Mouse (Mus musculus) intestine, embryonic 15.5 days (tissue): ENCODE measurements around the gene Ldlrap1. TPM values are rescaled to one million over a fixed set of nuclear protein-coding genes. Genes with fewer than 3 reads are reported as not detected.

ENCODE experiments used
- ATAC-seq: fragments of 200-750 bp; cut with Nextera tagmentation; 2 replicates; pipeline ENCODE4 v1.8.0; 2017; ENCODE audit warnings: moderate TSS enrichment, moderate library complexity
- H3K27ac ChIP-seq: fragments of 300-500 bp; sonication (generic); 2 replicates; pipeline ENCODE4 v1.5.1; 2015; ENCODE audit warnings: mild to moderate bottlenecking, inconsistent platforms
- H3K27me3 ChIP-seq: fragments of 300-500 bp; sonication (generic); replicated peaks from 2 replicates; pipeline ENCODE4 v1.6.1; 2015; ENCODE audit warnings: inconsistent platforms
- H3K36me3 ChIP-seq: fragments of 300-500 bp; sonication (generic); 2 replicates; pipeline ENCODE4 v1.6.1; 2015; ENCODE audit warnings: inconsistent platforms
- H3K4me1 ChIP-seq: fragments of 300-500 bp; sonication (generic); replicated peaks from 2 replicates; pipeline ENCODE4 v1.6.1; 2015; ENCODE audit warnings: inconsistent platforms
- H3K4me2 ChIP-seq: fragments of 300-500 bp; sonication (generic); replicated peaks from 2 replicates; pipeline ENCODE4 v1.6.1; 2015; ENCODE audit warnings: mild to moderate bottlenecking, inconsistent platforms
- H3K4me3 ChIP-seq: fragments of 300-500 bp; sonication (generic); replicated peaks from 2 replicates; pipeline ENCODE4 v1.5.1; 2015; ENCODE audit warnings: inconsistent platforms
- H3K9ac ChIP-seq: fragments of 300-500 bp; sonication (generic); 2 replicates; pipeline ENCODE4 v1.6.1; 2015; ENCODE audit warnings: inconsistent platforms
- H3K9me3 ChIP-seq: fragments of 300-500 bp; sonication (generic); 2 replicates; pipeline ENCODE4 v1.6.1; 2016; ENCODE audit warnings: inconsistent platforms
- WGBS: fragments of 180-500 bp; shearing (Covaris S2); methylation state at CpG from one replicate; pipeline ENCODE4 v1.1.7; 2015; 5-methylcytosine and 5-hydroxymethylcytosine counted together
- polyA plus RNA-seq: library from polyadenylated mRNA; unstranded; fragments of >200 nt; fragmentation: Nextera tagmentation; extraction: Ambion mirVana; gene quantifications from 2 replicates; pipeline ENCODE4 v1.2.1, GENCODE M21; 2015

Gene Ldlrap1
- polyA plus RNA-seq, 1 experiment from 2014 or later, result 18.6 TPM

DNA sequence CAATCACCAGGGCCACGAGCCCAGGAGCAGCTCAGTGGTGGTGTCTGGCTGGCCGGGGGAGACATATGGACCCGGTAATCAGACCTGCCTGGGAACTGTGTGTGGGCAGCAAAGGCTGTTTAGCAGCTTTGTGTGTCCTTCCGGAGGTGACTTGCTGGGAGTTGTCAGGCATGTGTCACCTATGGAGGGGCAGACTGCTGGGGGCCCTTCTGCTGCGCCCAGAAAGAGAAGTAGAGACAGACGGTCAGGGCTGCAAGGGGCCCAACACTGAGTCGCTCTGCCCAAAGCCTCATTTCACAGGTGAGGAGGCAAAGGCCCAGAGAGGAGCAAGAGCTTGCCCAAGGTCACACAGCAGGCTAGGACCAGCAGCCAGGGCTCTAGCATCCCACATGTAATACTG lies 2.1 kb upstream of the Ldlrap1 start:
- Histone ChIP-seq H3K9ac (no peak overlapping the region), H3K36me3 (no peaks in the 10 kb centered on the region), H3K9me3 (no peaks in the 10 kb centered on the region), H3K4me2 (no peak overlapping the region), H3K27ac (no peak overlapping the region), H3K4me3 (no peak overlapping the region), H3K4me1 (peaks cover 22% of the 10 kb centered on the region; the same call in 1 of the 2 replicates), H3K27me3 (no peaks in the 10 kb centered on the region)
- no peak for ATAC-seq
- WGBS, result 70% methylated on average over 7 of the region's 7 CpGs

DNA sequence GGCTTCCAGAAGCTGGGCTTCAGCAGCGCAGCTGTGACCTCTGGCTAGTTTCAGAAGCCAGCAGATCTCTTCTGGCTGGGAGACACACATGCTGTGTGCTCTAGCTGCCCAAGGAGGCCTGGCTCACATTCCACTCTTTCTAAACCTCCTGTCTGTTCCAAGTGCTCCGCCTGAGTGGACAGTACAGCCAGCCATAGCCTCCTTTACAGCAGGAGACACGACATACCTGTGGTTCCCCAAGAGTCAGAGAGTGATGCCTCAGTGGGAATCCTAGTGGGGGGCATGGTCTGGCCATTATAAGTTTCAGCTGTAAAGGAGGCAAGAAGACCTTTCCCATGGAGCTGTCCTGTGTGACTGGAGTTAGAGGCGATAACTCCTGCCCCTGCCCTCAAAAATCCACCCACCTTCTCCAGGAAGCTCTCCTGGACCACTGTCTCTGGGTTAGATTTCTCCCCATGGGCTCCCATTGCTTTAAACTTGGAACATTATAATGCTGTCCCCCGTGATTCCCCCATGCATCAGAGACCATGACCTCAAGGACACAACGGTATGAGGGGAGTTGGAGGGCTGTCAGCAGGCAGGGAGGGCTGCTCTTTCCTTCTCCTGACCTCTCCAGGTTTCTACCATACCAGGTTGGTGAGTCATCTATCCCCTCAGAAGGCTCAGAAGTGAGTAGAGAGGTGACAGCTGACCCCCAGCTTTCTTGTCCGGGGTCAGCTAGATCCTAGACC lies 1.4 kb upstream of the Ldlrap1 start:
- no peaks in the 10 kb centered on the region for H3K9me3 ChIP-seq
- ATAC-seq, result no peak
- 65% methylated on average over 7 of the region's 7 CpGs for WGBS
- H3K4me1 ChIP-seq, result peaks cover 25% of the 10 kb centered on the region
- H3K27me3 ChIP-seq, result no peaks in the 10 kb centered on the region
- no peak overlapping the region for H3K4me2 ChIP-seq
- no peaks in the 10 kb centered on the region for H3K36me3 ChIP-seq
- no peak overlapping the region for H3K27ac ChIP-seq
- H3K4me3 ChIP-seq, result no peak overlapping the region
- no peak overlapping the region for H3K9ac ChIP-seq

DNA sequence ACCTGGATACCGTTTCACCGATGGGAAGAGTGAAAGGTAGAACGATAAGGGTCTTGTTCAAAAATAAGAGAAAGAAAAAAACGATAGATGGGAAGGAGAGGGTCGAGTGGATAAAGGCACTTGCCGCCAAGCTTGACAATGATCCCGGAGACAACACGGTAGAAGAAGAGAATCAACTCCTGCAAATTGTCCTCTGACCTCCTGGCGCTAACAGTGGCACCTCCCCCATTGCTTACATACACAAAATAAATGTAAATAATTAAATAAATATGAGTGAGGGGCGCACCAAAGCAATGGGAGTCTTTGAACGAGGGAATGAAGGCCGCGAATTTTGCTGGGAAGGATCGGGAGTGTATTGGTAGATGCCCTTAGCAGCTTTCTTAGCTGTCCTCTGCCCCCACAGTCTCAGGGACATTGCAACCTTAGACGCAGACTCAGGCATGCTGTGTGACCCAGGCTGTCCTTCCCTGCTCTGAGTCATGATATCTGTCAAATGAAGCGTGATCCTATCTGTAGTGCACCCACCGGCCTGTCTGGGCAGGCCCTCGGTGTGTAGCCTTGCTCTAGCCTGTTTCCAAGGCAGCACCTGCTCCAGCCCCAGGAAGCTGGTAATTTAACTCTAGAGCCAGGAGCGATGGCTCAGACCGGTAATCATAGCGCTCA lies 533 bp upstream of the Ldlrap1 start:
- Histone ChIP-seq H3K27me3 (no peaks in the 10 kb centered on the region), H3K4me2 (peak overlapping the region; percentile 96), H3K4me3 (peak overlapping the region; percentile 69), H3K9me3 (no peaks in the 10 kb centered on the region), H3K36me3 (no peaks in the 10 kb centered on the region), H3K9ac (peak overlapping the region; percentile 45; the same call in 1 of the 2 replicates), H3K27ac (no peak overlapping the region), H3K4me1 (peaks cover 30% of the 10 kb centered on the region)
- WGBS, result 14% methylated on average over 21 of the region's 21 CpGs
- ATAC-seq, result no peak

DNA sequence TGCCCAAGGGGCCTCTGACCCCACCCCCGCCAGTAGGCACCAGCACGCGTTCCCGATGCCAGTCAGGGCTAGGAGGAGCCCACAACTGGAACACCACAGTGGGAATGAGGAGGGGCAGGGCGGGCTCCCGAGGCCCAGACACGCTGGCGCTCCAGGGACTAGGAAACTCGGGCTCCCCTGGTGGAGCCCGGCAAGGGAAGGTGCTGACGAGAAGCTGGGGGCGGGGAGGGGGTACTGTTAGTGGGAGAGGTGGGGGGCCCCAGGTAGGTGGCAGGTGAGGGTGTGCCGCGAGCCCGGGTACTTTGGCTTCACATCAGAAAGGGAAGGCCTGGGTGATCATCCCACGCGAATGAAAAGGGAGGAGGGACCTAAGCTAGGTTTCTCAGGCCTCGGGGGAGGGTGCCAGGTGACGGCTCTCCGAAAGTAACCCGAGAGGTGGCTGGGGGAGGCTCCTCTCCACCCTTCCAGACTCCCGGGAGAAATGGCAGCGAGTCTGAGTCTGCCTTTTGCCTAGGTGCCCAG lies 859 bp downstream of the Ldlrap1 start:
- H3K4me2 ChIP-seq, result peak overlapping the region; percentile 96
- peak overlapping the region; percentile 55 for H3K27ac ChIP-seq
- H3K36me3 ChIP-seq, result no peaks in the 10 kb centered on the region
- peak overlapping the region; percentile 76 for H3K9ac ChIP-seq
- H3K27me3 ChIP-seq, result no peaks in the 10 kb centered on the region
- peak; percentile 50 for ATAC-seq
- H3K4me1 ChIP-seq, result peaks cover 28% of the 10 kb centered on the region
- WGBS, result 2% methylated on average over 23 of the region's 23 CpGs
- peak overlapping the region; percentile 69 for H3K4me3 ChIP-seq
- H3K9me3 ChIP-seq, result no peaks in the 10 kb centered on the region

DNA sequence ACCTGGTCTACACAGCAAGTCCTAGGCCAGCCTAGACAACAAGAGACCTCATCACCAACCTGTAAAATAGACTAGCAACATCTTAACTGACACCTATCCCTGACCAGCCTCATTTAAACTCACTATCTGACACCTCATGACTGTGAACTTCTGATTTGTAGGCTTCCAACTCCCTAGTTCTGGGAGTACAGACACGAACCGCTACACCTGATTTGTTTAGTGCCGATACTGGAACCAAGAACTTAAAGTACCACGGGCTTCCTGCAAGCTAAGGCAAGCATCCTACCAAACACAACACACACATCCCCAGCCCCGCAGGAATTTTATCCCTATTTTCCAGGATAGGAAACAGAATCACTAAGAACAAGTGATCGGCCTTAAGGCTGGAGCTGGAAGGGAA lies 1.5 kb downstream of the Ldlrap1 start:
- Histone ChIP-seq H3K4me2 (peak overlapping the region; percentile 96), H3K9ac (no peak overlapping the region), H3K4me1 (peaks cover 28% of the 10 kb centered on the region), H3K4me3 (peak overlapping the region; percentile 69; the same call in 1 of the 2 replicates), H3K27ac (no peak overlapping the region), H3K36me3 (no peaks in the 10 kb centered on the region), H3K9me3 (no peaks in the 10 kb centered on the region), H3K27me3 (no peaks in the 10 kb centered on the region)
- no peak for ATAC-seq
- 73% methylated on average over 6 of the region's 6 CpGs for WGBS

DNA sequence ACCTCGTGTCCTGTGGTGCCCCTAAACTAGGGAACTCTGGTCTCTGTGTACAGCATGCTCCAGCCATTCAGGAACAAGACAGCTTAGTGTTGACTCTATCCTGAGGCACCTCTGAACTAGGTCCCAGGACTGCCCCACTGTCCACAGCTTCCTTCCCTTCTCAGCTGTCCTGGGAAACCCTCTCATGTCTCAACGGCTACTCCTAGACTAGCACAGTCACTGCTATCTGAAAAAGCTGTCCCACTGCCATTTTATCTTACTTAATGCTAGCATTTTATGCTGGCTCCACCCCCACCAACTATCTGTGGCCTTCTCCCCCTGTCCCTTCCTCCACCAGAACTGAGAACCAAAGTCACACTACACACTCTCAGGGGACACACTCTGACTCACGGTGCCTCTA lies 3.5 kb downstream of the Ldlrap1 start:
- 56% methylated on average over 3 of the region's 3 CpGs for WGBS
- ATAC-seq, result no peak

DNA sequence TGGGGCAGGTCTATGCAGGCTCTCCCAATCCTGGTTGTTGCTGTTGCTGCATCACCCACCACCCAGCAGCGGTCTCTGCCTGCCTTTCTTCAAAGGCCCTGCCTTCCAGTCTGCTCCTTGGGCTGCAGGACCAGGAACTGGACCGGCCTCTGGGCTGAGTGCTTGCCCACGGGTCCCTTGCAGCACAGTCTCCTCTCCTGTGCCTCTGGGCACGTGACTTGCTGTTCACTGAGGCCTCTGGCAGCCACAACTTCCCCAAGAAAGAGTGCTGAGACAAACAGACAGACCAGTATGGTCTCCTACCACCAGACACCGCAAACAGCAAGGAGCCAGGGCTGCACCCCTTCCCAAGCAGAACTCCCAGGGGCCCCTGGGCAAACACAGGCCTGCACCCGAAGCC lies 5.5 kb downstream of the Ldlrap1 start:
- Histone ChIP-seq H3K4me1 (peaks cover 48% of the 10 kb centered on the region), H3K4me2 (0 out of 2 replicates have a peak overlapping the region, but pooled peaks have one; percentile 4), H3K27ac (no peak overlapping the region; the same call in 1 of the 2 replicates), H3K36me3 (no peaks in the 10 kb centered on the region), H3K9ac (no peak overlapping the region), H3K9me3 (no peaks in the 10 kb centered on the region), H3K4me3 (no peak overlapping the region), H3K27me3 (no peaks in the 10 kb centered on the region)
- ATAC-seq, result no peak
- WGBS, result 71% methylated on average over 6 of the region's 6 CpGs

More for the DNA sequence above, 3.5 kb downstream of the Ldlrap1 start:
- H3K27ac ChIP-seq, result 0 out of 2 replicates have a peak overlapping the region, but pooled peaks have one; percentile 9
- no peaks in the 10 kb centered on the region for H3K27me3 ChIP-seq
- H3K4me2 ChIP-seq, result no peak overlapping the region
- H3K9ac ChIP-seq, result no peak overlapping the region
- H3K36me3 ChIP-seq, result no peaks in the 10 kb centered on the region
- no peak overlapping the region for H3K4me3 ChIP-seq
- no peaks in the 10 kb centered on the region for H3K9me3 ChIP-seq
- H3K4me1 ChIP-seq, result peaks cover 47% of the 10 kb centered on the region

DNA sequence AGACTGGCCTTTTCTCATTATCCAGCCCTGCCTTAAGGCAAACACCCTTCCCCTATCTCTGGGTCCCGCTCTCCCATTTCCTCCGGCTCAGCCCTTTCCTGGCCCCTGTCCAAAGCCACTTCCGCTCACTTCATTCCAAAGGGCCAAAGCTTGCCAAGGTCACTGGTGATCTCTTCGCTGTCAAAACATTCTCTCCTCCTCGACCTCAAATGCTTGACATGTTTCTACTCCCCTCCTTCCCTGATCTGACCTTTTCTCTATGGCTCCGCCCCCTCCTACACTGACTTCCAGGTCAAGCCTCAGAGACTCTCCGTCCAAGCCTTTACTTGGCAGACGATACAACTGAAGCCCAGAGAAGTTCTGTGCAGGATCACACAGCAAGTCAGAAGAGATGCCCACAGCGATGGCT lies 7.0 kb downstream of the Ldlrap1 start:
- no peaks in the 10 kb centered on the region for H3K9me3 ChIP-seq
- no peak; the same call in 1 of the 2 replicates for ATAC-seq
- H3K4me1 ChIP-seq, result peaks cover 39% of the 10 kb centered on the region
- H3K27me3 ChIP-seq, result no peaks in the 10 kb centered on the region
- no peak overlapping the region for H3K27ac ChIP-seq
- no peaks in the 10 kb centered on the region for H3K36me3 ChIP-seq
- H3K9ac ChIP-seq, result no peak overlapping the region
- H3K4me2 ChIP-seq, result peak overlapping the region; percentile 22; the same call in 1 of the 2 replicates
- no peak overlapping the region for H3K4me3 ChIP-seq
- 29% methylated on average over 9 of the region's 9 CpGs for WGBS

DNA sequence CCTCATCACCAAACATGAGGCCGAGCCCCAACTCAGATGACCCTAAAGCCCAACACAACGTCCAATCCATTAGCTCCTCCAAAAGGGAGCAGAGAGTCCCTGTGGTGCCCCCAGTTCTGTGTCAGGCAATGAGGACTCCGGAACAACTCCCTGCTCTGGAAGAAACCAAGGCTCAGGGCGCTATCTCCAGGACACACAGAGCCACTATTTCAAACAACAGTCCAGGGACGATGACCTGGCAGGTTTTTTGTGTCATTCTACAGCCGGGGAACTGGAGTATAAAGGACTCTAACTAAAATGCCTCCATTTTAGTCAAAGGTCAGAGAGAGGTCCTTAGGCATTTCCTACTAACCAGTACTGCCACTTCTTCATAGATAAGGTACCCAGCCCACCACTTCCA lies 7.5 kb downstream of the Ldlrap1 start:
- no peak for ATAC-seq
- Histone ChIP-seq H3K9me3 (no peaks in the 10 kb centered on the region), H3K27ac (no peak overlapping the region)

DNA sequence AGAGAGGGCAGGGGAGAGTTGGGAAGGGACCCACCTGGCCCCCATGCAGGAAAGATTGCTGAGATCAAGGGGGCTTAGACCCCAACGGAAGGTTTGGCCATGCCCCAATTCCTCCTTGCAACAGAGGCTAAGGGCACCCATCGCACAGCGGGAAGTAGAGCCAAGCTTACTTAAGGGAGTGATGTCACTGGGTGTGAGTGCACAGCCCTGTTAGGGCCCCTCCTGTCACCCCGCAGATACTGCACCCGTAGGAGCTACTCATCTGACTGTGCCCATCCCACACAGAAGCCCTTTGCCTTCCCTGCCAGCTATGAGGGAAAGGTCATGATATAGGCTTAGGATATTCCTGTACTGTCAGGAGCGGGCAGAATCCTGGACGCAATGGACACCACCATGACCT lies 8.3 kb downstream of the Ldlrap1 start:
- WGBS, result 80% methylated on average over 7 of the region's 7 CpGs
- peak; percentile 62; the same call in 1 of the 2 replicates for ATAC-seq
- H3K9ac ChIP-seq, result no peak overlapping the region

More for the DNA sequence above, 7.5 kb downstream of the Ldlrap1 start:
- H3K27me3 ChIP-seq, result no peaks in the 10 kb centered on the region
- H3K9ac ChIP-seq, result no peak overlapping the region
- H3K4me1 ChIP-seq, result peaks cover 35% of the 10 kb centered on the region
- no peaks in the 10 kb centered on the region for H3K36me3 ChIP-seq
- WGBS, result 66% methylated on average over 6 of the region's 6 CpGs
- no peak overlapping the region for H3K4me3 ChIP-seq
- H3K4me2 ChIP-seq, result peak overlapping the region; percentile 22; the same call in 1 of the 2 replicates

DNA sequence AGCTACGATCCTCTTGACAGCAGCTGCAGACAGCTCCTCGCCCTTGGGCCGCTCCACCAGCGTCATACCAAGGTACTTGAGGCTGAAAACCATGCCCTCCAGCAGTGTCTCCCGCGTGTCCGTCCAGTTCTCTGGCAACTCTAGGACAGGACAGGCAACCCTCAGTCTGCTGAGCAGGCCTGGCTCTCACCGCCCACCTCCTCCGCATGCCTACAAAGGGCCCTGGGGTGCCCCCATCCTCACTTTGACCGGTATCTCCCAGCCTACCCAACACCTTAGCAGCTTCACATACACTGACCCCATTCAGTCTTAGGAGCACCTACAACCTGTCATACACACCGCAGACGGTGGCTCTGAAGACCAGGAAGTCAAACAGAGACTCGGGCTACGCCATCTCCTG lies 8.9 kb downstream of the Ldlrap1 start:
- 91% methylated on average over 14 of the region's 14 CpGs for WGBS
- H3K36me3 ChIP-seq, result no peaks in the 10 kb centered on the region
- H3K4me2 ChIP-seq, result no peak overlapping the region
- H3K27ac ChIP-seq, result no peak overlapping the region
- no peaks in the 10 kb centered on the region for H3K27me3 ChIP-seq
- no peak for ATAC-seq
- no peak overlapping the region for H3K4me3 ChIP-seq
- no peaks in the 10 kb centered on the region for H3K9me3 ChIP-seq
- no peak overlapping the region for H3K9ac ChIP-seq
- peaks cover 35% of the 10 kb centered on the region for H3K4me1 ChIP-seq

More for the DNA sequence above, 8.3 kb downstream of the Ldlrap1 start:
- Histone ChIP-seq H3K27ac (no peak overlapping the region), H3K27me3 (no peaks in the 10 kb centered on the region), H3K4me2 (no peak overlapping the region), H3K4me3 (no peak overlapping the region), H3K9me3 (no peaks in the 10 kb centered on the region), H3K4me1 (peaks cover 36% of the 10 kb centered on the region), H3K36me3 (no peaks in the 10 kb centered on the region)

DNA sequence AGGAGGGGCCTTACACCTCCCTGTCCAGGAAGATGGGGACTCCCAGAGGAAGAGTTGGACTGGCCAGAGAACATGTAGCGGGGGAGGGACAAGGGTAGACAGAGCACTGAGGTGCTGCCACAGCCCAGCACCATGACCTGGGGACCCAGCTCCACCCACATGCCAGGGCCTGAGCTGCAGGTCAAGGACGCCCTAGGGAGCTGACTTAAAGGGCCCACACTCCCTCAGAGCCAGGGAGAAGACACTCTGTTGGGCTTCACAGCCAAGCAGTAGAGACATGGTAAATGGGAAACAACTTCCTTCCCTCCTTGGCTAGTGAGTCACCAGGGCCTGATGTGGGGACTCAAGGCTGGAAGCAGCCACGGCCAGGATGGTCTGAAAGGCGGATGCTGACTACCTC lies 9.5 kb downstream of the Ldlrap1 start:
- Histone ChIP-seq H3K27ac (no peak overlapping the region), H3K27me3 (no peaks in the 10 kb centered on the region), H3K4me1 (peaks cover 37% of the 10 kb centered on the region), H3K4me3 (no peak overlapping the region), H3K36me3 (no peaks in the 10 kb centered on the region), H3K9me3 (no peaks in the 10 kb centered on the region), H3K4me2 (no peak overlapping the region), H3K9ac (no peak overlapping the region)
- no peak for ATAC-seq
- 81% methylated on average over 4 of the region's 4 CpGs for WGBS
